Mouse (Mus musculus): ENCODE measurements at regions not wholly inside any gene's neighbourhood (a gene's known extent, or its start where the extent isn't known, plus 50 kb on each side); places are given as distances from the start of the nearest gene placed in this dataset.

GRCm38 (mm10) chr12:71566371-71566770 lies 256.7 kb downstream of the Dact1 start:
- DNase-seq (ENCODE audit: extremely low spot score in 1 of 2, low spot score in 1 of 2): no peak

- DNase-seq (ENCODE audit: extremely low spot score in 1 of 2, low spot score in 1 of 2): no peak
Measured at GRCm38 (mm10) chr12:71568251-71568650, 258.6 kb downstream of the Dact1 start.

GRCm38 (mm10) chr12:71568880-71569390 lies 259.3 kb downstream of the Dact1 start:
- DNase-seq (ENCODE audit: extremely low spot score in 1 of 2, low spot score in 1 of 2): no peak

- DNase-seq (ENCODE audit: extremely low spot score in 1 of 2, low spot score in 1 of 2): no peak
Measured at GRCm38 (mm10) chr12:71569662-71570061, 260.0 kb downstream of the Dact1 start.

GRCm38 (mm10) chr12:71570116-71570515 lies 260.4 kb downstream of the Dact1 start:
- DNase-seq (ENCODE audit: extremely low spot score in 1 of 2, low spot score in 1 of 2): no peak

GRCm38 (mm10) chr12:71572833-71573446 lies 257.9 kb upstream of the Daam1 start:
- no peak for DNase-seq (ENCODE audit: extremely low spot score in 1 of 2, low spot score in 1 of 2)

GRCm38 (mm10) chr12:71573456-71573855 lies 257.4 kb upstream of the Daam1 start:
- no peak for DNase-seq (ENCODE audit: extremely low spot score in 1 of 2, low spot score in 1 of 2)

GRCm38 (mm10) chr12:71574685-71575084 lies 256.2 kb upstream of the Daam1 start:
- DNase-seq (ENCODE audit: extremely low spot score in 1 of 2, low spot score in 1 of 2): no peak

GRCm38 (mm10) chr12:71577349-71577748 lies 253.5 kb upstream of the Daam1 start:
- no peak for DNase-seq (ENCODE audit: extremely low spot score in 1 of 2, low spot score in 1 of 2)

- DNase-seq (ENCODE audit: extremely low spot score in 1 of 2, low spot score in 1 of 2): no peak
Measured at GRCm38 (mm10) chr12:71578006-71578405, 252.9 kb upstream of the Daam1 start.

- DNase-seq (ENCODE audit: extremely low spot score in 1 of 2, low spot score in 1 of 2): no peak
Measured at GRCm38 (mm10) chr12:71578912-71579311, 252.0 kb upstream of the Daam1 start.

- no peak for DNase-seq (ENCODE audit: extremely low spot score in 1 of 2, low spot score in 1 of 2)
Measured at GRCm38 (mm10) chr12:71580532-71581290, 250.2 kb upstream of the Daam1 start.

- DNase-seq (ENCODE audit: extremely low spot score in 1 of 2, low spot score in 1 of 2): no peak
Measured at GRCm38 (mm10) chr12:71584618-71585017, 246.3 kb upstream of the Daam1 start.

GRCm38 (mm10) chr12:71598641-71599040 lies 232.2 kb upstream of the Daam1 start:
- no peak for DNase-seq (ENCODE audit: extremely low spot score in 1 of 2, low spot score in 1 of 2)

GRCm38 (mm10) chr12:71601091-71601690 lies 229.7 kb upstream of the Daam1 start:
- DNase-seq (ENCODE audit: extremely low spot score in 1 of 2, low spot score in 1 of 2): no peak

- no peak for DNase-seq (ENCODE audit: extremely low spot score in 1 of 2, low spot score in 1 of 2)
Measured at GRCm38 (mm10) chr12:71603136-71603535, 227.7 kb upstream of the Daam1 start.

- DNase-seq (ENCODE audit: extremely low spot score in 1 of 2, low spot score in 1 of 2): no peak
Measured at GRCm38 (mm10) chr12:71606366-71606765, 224.5 kb upstream of the Daam1 start.

GRCm38 (mm10) chr12:71607966-71608365 lies 222.9 kb upstream of the Daam1 start:
- DNase-seq (ENCODE audit: extremely low spot score in 1 of 2, low spot score in 1 of 2): no peak

GRCm38 (mm10) chr12:71613326-71613725 lies 217.6 kb upstream of the Daam1 start:
- no peak for DNase-seq (ENCODE audit: extremely low spot score in 1 of 2, low spot score in 1 of 2)

GRCm38 (mm10) chr12:71614945-71615344 lies 215.9 kb upstream of the Daam1 start:
- no peak for DNase-seq (ENCODE audit: extremely low spot score in 1 of 2, low spot score in 1 of 2)

GRCm38 (mm10) chr12:71615383-71615782 lies 215.5 kb upstream of the Daam1 start:
- DNase-seq (ENCODE audit: extremely low spot score in 1 of 2, low spot score in 1 of 2): no peak
